Mouse (Mus musculus): Measurements from ENCODE around the gene Msantd3.

Gene Msantd3

DNA sequence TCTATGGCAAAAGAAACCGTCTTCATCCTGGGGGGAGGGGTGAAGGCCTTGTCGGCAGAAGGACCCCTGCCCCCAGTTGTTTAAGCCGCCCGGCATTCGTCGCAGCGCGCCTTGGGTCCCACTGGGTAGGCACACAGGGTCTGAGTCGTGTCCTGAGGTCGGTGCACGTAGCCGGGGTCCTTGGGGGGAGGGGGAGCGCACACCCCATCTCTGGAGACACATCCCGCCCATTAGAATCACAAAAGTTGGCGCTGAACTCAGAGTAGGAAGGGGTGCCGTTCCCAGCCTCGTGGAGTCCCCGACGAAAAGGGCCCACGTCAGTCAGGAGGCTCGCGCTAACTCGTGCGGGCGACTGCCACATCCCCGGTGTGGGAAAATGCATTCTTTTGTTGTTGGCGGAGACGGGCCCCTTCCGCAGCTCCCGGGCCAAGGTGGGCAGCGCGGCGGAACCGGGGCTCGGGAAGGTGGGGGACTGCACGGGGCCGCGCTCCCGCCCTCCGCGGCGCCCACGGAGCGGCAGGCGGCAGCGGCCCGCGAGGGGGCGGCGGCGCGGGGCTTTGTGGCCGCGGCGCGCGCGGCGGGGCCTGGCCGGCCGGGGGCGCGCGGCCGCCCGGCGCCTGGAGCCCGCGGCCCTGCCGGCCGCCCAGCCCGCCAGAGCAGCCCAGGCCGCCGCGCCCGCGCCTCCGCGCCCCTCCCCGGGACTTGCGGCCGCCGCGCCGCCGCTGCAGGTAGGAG is at the start of gene Msantd3:
Gene Msantd3, plus strand, starts transcription at position 95 of the 735 bp plus-strand sequence.
- peak; percentile 77 for DNase-seq (ENCODE audit: low spot score)

DNA sequence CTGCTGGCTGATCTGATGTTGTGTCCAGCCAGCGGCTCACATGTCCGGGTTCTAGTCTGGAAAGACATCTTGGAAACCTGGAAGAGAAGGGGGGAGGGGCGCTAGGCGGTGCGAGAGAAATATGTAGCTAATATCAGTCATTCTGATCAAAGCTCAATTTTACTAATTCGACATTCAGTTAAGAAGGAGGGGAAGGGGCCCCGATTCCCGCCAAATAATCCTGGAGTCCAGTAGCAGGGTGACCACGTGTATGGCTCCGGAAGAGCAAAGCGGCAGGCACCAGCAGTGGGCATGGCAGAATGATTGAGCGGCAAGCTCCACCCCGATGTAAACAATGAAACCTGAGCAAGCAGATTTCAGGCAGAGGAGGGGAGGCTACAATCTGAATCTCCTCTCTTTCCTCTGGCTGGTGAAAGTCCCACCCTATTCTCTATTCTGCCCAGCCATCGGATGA is 48.4 kb upstream of the Msantd3 start:
- no peak for DNase-seq (ENCODE audit: low spot score)

DNA sequence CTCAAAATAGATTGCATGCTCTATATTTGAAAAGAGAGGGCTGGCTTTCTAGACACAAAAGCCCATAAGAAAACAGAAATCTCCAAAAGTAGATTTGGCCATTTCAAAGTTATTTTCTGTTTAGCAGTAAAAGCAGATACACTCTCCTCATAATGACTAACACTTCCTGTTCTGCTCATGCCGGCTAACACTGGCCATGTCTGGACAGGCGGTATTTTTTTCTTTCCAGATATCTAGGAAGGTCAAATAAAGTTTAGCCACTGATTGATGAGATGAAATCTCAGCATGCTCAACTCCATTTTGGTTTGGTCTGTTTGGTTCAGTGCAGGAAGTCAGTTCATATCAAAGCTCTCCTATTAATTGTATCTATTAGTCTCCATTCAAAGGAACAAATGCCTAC is 47.2 kb upstream of the Msantd3 start:
- no peak for DNase-seq (ENCODE audit: low spot score)

DNA sequence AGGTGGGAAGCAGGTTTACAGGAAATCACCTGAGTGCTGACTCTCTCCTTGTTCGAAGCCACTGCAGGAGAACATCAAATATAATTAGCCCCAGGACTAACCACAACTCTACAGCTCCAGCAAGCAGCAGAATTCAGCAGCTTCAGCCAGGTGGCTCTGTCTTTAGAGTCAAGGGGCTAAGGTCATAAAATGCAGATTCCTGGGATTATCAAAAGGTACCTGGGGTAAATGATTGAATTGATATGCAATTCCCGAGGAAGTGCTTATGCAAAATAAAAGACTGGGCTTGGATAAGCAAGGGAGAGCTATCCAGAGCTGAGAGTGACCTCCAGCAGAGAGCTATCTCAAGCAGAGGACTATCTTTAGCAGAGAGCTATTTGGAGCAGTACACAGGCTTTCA is 28.9 kb upstream of the Msantd3 start:
- no peak for DNase-seq (ENCODE audit: low spot score)

- no peak for DNase-seq (ENCODE audit: low spot score)
Measured at GRCm38 (mm10) chr4:48529559-48529958, 10.2 kb upstream of the Msantd3 start.

DNA sequence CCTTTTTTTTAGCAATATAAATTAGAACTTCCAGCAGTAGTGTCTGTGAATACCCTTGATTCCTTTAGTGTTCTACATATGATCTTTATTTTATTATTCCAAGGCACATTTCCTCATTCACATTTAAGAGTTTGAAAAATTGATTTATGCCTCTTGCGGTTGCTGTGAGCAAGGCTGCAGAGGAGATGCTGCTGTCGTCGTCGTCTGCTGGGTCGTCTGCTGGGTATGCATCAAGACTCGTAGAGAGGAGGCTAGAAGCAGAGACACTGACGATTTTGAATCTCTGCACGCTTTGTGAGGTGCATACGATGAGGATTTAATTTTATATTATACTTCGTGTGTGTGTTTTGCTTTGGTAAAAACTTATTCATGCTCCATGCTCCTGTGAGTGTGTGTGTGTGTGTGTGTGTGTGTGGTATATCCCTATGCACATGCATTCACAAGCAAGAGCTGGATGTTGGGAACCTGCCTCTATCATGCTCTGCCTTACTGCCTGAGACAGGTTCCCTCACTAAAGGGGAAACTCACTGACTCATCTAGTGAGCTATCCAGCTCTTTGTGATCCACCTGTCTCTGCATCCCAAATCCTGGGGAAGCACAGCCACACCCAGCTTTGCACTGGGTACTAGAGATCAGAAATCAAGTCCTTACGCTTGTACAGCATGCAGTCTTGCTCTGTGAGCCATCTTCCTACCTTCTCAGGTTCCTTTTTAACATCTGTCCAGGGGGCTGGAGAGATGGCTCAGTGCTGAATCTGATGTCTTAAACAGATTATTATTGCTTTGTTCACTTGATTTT is 7.7 kb upstream of the Msantd3 start:
- DNase-seq (ENCODE audit: low spot score) = no peak

- no peak for DNase-seq (ENCODE audit: low spot score)
Measured at GRCm38 (mm10) chr4:48536275-48536674, 3.5 kb upstream of the Msantd3 start.

- no peak for DNase-seq (ENCODE audit: low spot score)
Measured at GRCm38 (mm10) chr4:48537024-48537423, 2.7 kb upstream of the Msantd3 start.

DNA sequence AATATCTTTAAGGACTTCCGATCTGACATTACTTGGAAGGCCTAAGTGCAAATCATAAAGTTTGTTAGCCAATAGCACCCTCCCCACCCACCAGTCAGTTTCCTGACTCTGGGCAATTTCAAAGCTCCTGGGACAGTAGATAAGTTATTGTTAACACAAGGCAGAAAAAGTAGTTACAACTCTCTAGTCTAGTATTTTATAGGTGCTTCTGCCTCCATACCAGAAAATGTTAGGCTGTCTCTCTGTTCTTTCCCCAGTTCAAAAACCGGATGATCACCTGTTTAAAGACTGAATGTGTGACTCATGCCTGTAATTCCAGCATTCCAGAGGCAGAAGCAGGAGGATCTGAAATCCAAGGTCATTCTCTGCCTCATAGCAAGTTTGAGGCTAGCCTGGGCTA is 1.2 kb upstream of the Msantd3 start:
- DNase-seq (ENCODE audit: low spot score) = no peak

DNA sequence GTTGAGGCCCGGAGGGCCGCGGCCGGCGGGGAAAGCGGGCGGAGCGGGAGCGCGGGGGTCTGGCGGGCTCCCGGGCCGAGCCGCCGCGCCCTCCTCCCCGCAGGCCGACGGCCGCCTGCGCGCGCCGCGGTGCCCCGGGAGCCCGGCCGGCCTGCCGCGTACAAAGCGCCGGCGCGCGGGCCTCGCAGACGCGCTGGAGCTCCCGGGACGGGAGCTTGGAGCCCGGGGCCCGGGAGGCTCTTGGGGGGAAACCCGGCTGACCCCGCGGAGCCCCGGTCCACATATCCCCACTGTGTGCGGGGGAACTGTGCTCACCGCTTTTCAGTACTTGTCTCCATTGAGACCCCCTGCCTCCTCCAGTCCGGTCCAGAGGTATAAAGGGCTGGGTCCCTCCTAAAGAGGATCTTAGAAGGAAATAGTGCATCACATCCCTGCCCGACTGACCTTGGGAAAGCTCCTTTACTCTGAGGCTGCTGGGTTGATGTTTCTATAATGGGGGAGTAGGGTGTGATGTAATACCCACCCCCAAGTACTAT is 909 bp downstream of the Msantd3 start:
- peak; percentile 57 for DNase-seq (ENCODE audit: low spot score)

DNA sequence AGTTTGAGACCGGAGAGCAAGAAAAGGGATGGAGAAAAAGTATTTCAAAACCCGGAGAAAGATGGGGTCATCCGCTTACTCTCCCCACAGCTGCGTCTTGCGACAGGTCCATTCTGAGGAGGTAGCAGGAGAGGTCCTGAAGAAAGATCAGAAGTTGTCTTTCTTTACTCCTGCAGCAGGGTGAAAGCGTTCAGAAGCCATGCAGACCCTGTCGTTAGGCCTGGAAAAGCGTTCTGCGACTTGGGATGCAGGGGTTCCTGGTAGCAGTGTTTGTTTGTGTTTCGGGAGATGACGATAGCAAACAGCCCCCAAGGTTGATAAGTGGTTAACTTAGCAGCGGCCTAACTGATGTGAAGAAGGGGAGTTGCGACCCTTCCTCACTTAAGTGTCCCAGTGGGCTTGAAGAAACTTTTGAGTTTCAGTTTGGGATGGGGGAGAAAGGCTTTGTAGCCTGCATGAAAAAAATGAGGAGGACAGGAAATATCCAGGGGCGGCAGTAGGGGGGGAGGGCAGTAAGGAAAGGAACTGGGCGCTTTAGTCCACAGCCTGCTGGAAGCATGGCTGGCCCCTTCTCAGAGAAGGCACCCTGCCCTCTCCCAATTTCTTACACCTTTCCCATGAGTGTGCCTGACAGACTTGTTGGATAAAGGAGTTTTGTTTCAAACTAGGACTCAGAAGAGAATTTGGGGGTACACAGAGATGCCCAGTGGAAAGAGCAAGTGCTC is 2.0 kb downstream of the Msantd3 start:
- no peak for DNase-seq (ENCODE audit: low spot score)

DNA sequence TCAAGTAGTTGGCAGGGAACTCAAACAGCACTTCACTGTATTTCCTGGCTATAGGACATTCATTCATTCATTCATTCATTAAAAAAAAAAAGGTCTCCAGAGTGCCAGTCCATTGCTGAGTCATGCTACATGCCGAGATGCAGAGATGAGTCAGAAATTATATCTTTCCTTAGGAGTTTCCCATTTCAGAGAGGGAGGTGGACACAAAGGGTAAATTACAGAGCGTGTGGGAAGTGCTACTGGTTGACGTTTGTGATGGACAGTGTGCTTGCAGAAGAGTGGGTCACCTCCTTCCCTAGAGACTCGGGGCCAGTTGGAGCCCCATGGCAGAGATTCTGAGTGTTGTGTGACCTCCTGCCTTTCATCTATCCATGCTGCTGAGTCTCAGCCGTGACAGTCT is 2.6 kb downstream of the Msantd3 start:
- no peak for DNase-seq (ENCODE audit: low spot score)

DNA sequence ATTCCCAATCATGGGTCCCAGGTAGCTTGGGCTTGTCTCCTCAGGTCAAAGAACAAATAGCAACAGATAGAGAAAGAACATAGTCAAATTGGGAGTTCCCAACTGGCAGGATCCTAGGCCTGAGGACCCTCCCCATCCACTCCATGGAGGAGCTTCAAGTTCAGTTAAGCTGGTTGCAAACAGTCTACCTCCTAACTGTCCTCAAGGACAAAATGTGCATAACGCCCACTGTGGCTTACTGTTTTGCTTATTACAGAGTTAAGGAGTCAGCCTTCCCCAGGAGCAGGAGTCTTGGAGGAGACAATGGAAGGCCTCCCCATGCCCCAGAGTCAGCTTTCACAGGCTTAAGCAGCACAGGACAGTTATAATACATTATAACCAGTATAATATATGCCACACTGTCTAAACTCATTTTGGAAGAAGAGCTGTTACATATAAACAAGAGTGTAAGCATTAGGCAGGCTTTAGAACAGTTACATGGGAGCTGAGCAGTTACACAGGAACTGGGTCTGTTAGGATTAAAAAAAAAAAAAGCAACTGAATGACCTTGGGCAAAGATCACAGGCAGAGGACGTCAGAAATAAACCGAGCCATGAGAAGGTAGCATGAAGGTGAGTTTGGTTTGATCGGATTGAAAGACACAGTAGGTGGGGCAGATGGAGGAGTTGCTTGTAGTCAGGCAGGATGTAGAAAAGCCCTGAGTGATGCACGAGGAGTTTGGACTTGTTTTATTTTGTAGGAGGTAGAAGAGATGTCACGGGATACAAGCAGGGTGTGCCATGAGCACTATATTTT is 3.5 kb downstream of the Msantd3 start:
- DNase-seq (ENCODE audit: low spot score) = no peak

- DNase-seq (ENCODE audit: low spot score) = no peak
Measured at GRCm38 (mm10) chr4:48544141-48544540, 4.4 kb downstream of the Msantd3 start.

DNA sequence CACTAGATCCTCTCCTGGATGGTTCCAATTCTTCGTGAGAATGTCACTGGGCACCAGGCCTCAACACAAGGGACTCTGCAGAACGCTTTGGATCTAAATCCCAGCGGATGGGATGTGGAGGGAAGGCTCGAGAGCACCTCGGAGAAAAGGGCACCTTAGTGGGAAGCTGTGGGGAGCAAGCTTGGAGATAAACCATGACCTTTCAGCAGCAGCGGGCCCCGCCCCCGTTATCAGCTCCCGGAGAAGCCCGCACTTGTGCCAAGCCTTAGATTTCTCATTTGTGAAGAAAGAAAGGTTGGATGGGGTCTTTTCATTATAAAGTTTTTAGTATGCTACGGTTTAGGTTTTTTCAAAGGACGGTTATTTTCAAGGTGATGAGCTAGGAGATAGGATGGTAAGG is 6.2 kb downstream of the Msantd3 start:
- DNase-seq (ENCODE audit: low spot score) = no peak

DNA sequence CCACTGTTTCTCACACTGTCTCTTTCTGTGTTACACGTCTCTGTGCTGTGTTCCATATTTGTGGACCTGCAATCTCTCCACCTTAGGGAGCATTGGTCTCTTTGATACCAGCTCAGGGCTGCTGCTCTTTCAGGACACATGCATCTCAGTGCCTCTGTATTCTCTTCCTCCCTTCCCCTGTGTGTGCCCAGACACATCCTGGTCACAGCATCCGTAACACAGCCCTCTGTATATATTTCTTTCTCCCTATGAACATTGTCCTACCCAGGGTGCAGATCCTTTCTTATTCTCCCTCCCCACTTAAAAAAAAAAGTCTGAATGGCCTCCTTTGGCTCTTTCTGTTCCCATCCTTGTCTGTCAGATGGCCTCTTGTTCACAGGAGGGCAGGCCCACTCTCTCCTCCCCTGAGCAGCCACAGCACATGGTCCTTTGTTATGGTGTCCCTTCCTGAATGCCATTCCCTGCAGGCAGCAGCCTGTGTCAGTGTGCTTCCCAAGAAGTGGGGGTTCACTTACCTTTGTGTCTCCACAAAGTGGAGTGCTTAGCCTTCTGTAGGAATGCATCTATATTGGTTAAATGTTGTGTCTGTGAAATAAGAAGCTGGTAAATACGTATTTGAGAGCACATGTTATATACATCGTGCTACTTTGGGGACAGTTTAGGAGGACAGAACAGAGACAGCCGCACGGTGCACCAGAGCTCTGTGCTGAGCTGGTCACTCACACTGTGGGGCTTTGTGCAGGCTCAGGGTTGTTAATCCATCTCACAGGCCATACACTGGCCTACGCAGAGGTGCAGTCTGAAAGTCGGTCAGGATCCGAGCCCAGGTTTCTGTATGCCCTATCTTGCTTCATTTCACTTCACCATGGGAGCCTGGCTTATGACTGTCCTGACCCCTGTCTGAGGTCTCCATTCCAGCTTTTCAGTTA is 7.1 kb downstream of the Msantd3 start:
- DNase-seq (ENCODE audit: low spot score) = no peak

GRCm38 (mm10) chr4:48548393-48549045 is 8.8 kb downstream of the Msantd3 start:
- DNase-seq (ENCODE audit: low spot score) = no peak

DNA sequence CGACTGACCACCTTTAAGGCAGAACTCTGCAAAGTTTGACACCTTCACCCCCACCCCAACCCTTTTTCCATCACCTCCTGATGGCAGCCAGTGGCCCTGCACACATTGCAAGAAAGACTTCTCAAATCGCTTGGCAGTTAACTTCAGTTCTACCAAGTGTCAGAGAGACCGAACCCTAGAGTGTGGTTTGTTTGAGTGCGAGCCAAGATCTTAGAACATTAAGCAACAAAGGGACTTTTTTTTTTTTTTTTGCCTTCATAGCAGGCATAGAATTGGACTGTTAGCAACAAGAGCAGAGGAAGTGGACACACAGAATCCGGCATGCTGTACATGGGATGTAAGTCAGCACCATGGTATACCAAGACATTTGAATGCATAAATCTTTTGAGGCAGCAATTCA is 9.9 kb downstream of the Msantd3 start:
- DNase-seq (ENCODE audit: low spot score) = no peak

DNA sequence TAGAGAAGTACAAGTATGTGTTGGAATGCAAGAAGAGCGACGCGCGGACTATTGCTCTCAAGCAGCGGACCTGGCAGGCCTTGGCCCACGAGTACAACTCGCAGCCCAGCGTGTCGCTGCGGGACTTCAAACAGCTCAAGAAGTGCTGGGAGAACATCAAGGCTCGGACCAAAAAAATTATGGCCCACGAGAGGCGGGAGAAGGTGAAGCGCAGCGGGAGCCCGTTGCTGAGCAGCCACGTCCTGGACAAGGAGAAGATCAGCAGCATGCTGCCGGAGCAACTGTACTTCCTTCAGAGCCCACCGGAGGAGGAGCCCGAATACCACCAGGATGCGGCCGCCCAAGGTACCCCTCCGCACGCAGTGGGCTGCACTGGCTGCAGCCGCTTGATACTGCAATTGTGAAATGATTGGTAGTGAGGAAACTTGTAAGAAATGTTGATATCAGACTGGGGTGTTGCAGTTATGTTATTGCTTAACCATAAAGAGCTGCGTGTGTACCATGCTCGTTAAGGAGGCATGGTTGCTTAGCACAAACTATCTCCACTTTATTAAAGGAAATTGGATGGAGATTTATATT is 12.8 kb downstream of the Msantd3 start:
- DNase-seq (ENCODE audit: low spot score) = no peak

DNA sequence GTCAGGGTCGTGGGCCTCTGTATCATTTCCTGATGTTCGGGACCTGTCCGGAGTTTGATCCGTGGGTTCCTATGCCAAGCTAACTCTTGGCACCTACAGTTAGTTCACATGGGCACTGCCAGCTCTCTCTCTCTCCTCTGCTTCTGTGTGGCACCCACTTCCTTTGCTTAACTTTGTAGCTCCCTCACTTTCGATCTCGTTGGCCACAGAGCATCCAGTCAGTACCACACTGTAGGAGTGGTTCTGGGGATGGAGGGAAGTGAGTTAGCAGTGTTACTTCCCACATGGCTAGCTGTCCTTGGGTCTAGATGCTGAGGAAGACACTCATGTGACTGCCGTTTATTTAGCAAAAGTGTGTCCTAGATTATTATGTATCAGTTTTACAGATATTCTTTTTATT is 14.4 kb downstream of the Msantd3 start:
- DNase-seq (ENCODE audit: low spot score) = no peak
